9 mouse cellular contexts compared by ENCODE assay signal in genomic region chr6:83179390-83180117, GRCm38 (mm10). TPM values are rescaled to one million over a fixed set of nuclear protein-coding genes. Genes with fewer than 3 reads are reported as not detected.
DNase-seq lines count a peak whose midpoint lies in the region; ATAC-seq and TF ChIP-seq lines count a peak whose summit lies in the region.
"Had no signal": no experiment of that assay in that cellular context is flagged by ENCODE, and none has a peak within 500 bp of the region (broad histone marks: within the 10 kb centered on the region; RNA-seq: fewer than 3 reads in every experiment).

No protein-coding gene starts in this region.

- intact Hi-C loops in left cerebral cortex, postnatal 25 days (cut with DNase I), result no loop called here

- H3K9me3 ChIP-seq in kidney, postnatal 0 days (replicated peaks; ENCODE audit: low read length), result no peaks in the 10 kb centered on the region
- H3K9me3 ChIP-seq in heart, embryonic 16.5 days (replicated peaks; ENCODE audit: control insufficient read depth, low read length), result no peaks in the 10 kb centered on the region
- no peaks in the 10 kb centered on the region for H3K9me3 ChIP-seq in neural tube, embryonic 13.5 days
- H3K9me3 ChIP-seq: G1E had no signal

- H3K36me3 ChIP-seq in kidney, postnatal 0 days (ENCODE audit: insufficient read depth, low read length), result 0 out of 2 replicates have a peak, but pooled peaks cover 9% of the 10 kb centered on the region
- H3K36me3 ChIP-seq in heart, embryonic 16.5 days (ENCODE audit: control insufficient read depth, insufficient read depth), result peaks cover 14% of the 10 kb centered on the region
- H3K36me3 ChIP-seq in neural tube, embryonic 13.5 days, result peaks cover 33% of the 10 kb centered on the region
- 0 out of 2 replicates have a peak, but pooled peaks cover 4% of the 10 kb centered on the region for H3K36me3 ChIP-seq in thymus, adult 2 months (ENCODE audit: control insufficient read depth, insufficient read depth, low read length)

- peak overlapping the region; percentile 17; the same call in 1 of the 2 replicates for H3K4me3 ChIP-seq in kidney, postnatal 0 days (replicated peaks; ENCODE audit: low read depth, low read length)
- peak overlapping the region; percentile 42 for H3K4me3 ChIP-seq in heart, embryonic 16.5 days (ENCODE audit: low read length)
- peak overlapping the region; percentile 49 for H3K4me3 ChIP-seq in neural tube, embryonic 13.5 days
- no peak overlapping the region for H3K4me3 ChIP-seq in thymus, adult 2 months (ENCODE audit: control insufficient read depth, insufficient read depth, low read length)

- DNase-seq in kidney, postnatal 0 days (ENCODE audit: low spot score), result peak; percentile 70
- no peak for DNase-seq in kidney, postnatal 25 days
- peak; percentile 83 to 89 for DNase-seq in cerebellum, postnatal 25 days
- DNase-seq in left cerebral cortex, postnatal 25 days (ENCODE audit: low spot score in 2 of 2), result peak; percentile 78 to 89
- no peak for DNase-seq in thymus, adult 2 months

- no peak overlapping the region for H3K27ac ChIP-seq in kidney, postnatal 0 days
- no peak overlapping the region for H3K27ac ChIP-seq in heart, embryonic 16.5 days (ENCODE audit: low read length)
- H3K27ac ChIP-seq in neural tube, embryonic 13.5 days (replicated peaks), result peak overlapping the region; percentile 52
- no peak overlapping the region for H3K27ac ChIP-seq in thymus, adult 2 months (ENCODE audit: control insufficient read depth, insufficient read depth, low read length)

- peak overlapping the region; percentile 47; the same call in 1 of the 2 replicates for H3K9ac ChIP-seq in kidney, postnatal 0 days (ENCODE audit: low read depth, low read length)
- peak overlapping the region; percentile 67 for H3K9ac ChIP-seq in heart, embryonic 16.5 days (ENCODE audit: low read length)
- H3K9ac ChIP-seq in neural tube, embryonic 13.5 days, result peak overlapping the region; percentile 80

- 18% methylated on average over 12 of the region's 12 CpGs for WGBS in kidney, postnatal 0 days
- 25% methylated on average over 12 of the region's 12 CpGs for whole genome bisulfite sequencing in heart, embryonic 16.5 days
- WGBS in neural tube, embryonic 13.5 days, result 16% methylated on average over 12 of the region's 12 CpGs
- WGBS in thymus, adult 2 months, result 84% methylated on average over 12 of the region's 12 CpGs

- no peak for TF ChIP-seq CTCF in kidney, postnatal 0 days (IDR thresholded peaks at IDR 0.05; ENCODE audit: low read depth)
- no peak for TF ChIP-seq CTCF in thymus, adult 2 months (IDR thresholded peaks at IDR 0.05; ENCODE audit: borderline replicate concordance, control insufficient read depth, extremely low read depth, insufficient read depth, low read length, poor library complexity)

- peak; percentile 30; the same call in 1 of the 2 replicates for ATAC-seq in kidney, postnatal 0 days (replicated peaks; ENCODE audit: low FRiP score, low read depth)
- no peak for ATAC-seq in heart, embryonic 16.5 days (replicated peaks; ENCODE audit: extremely low read depth, insufficient read depth, low FRiP score)
- peak; percentile 85 for ATAC-seq in neural tube, embryonic 13.5 days (ENCODE audit: low read depth)
- ATAC-seq in granulocyte monocyte progenitor cell, adult 5-6 weeks (replicated peaks; ENCODE audit: poor library complexity, severe bottlenecking), result no peak

- no peak for TF ChIP-seq POLR2A in thymus, adult 2 months (IDR thresholded peaks at IDR 0.05; ENCODE audit: control insufficient read depth, extremely low read depth, insufficient read depth, low read length, poor library complexity)

- peaks cover 7% of the 10 kb centered on the region for H3K4me1 ChIP-seq in kidney, postnatal 0 days (replicated peaks; ENCODE audit: insufficient read depth, low read length)
- H3K4me1 ChIP-seq in heart, embryonic 16.5 days (ENCODE audit: control insufficient read depth, insufficient read depth, low read length), result peaks cover 10% of the 10 kb centered on the region
- H3K4me1 ChIP-seq in neural tube, embryonic 13.5 days (replicated peaks), result peaks cover 25% of the 10 kb centered on the region
- 0 out of 2 replicates have a peak, but pooled peaks cover 3% of the 10 kb centered on the region for H3K4me1 ChIP-seq in thymus, adult 2 months (replicated peaks; ENCODE audit: control insufficient read depth, insufficient read depth, low read length)

- H3K27me3 ChIP-seq in kidney, postnatal 0 days (ENCODE audit: insufficient read depth, low read length), result no peaks in the 10 kb centered on the region
- H3K27me3 ChIP-seq in heart, embryonic 16.5 days (ENCODE audit: control insufficient read depth, insufficient read depth, low read length), result no peaks in the 10 kb centered on the region
- no peaks in the 10 kb centered on the region for H3K27me3 ChIP-seq in neural tube, embryonic 13.5 days
- no peaks in the 10 kb centered on the region for H3K27me3 ChIP-seq in thymus, adult 2 months (ENCODE audit: control insufficient read depth, insufficient read depth, low read length)

- H3K4me2 ChIP-seq in kidney, postnatal 0 days (ENCODE audit: low read length), result peak overlapping the region; percentile 50
- peak overlapping the region; percentile 65 for H3K4me2 ChIP-seq in heart, embryonic 16.5 days (ENCODE audit: low read depth, low read length)
- peak overlapping the region; percentile 68 for H3K4me2 ChIP-seq in neural tube, embryonic 13.5 days

RNA-seq across cellular contexts. Expression of gene Dctn1, which starts 13.8 kb away (rescaled TPM):
- 62.2 and 68.2 TPM in 2 replicates for polyA plus RNA-seq in kidney, postnatal 0 days (2015; fragmentation: Nextera tagmentation; extraction: Ambion mirVana)
- polyA plus RNA-seq in heart, embryonic 16.5 days (2015; fragmentation: Nextera tagmentation; extraction: Ambion mirVana), result 76.9 and 78.1 TPM in 2 replicates
- total RNA-seq in left cerebral cortex, postnatal 25 days (2021), result 100 to 1,000 TPM; 329 to 365 TPM
- polyA plus RNA-seq in neural tube, embryonic 13.5 days (2015; fragmentation: Nextera tagmentation; extraction: Ambion mirVana), result 165 and 176 TPM in 2 replicates
- 27.3 and 71.9 TPM in 2 replicates for total RNA-seq in granulocyte monocyte progenitor cell, adult 5-6 weeks (2014; fragmentation: Nextera tagmentation)
- 69.4 and 69.5 TPM in 2 replicates for total RNA-seq in granulocyte monocyte progenitor cell, adult 5-6 weeks (2017)
- 166 and 167 TPM in 2 replicates for polyA plus RNA-seq in thymus, adult 2 months (2012; rRNA removed)

RNA-seq across cellular contexts. Expression of gene 1700003E16Rik, which starts 23.4 kb away (rescaled TPM):
- 1.3 and 1.6 TPM in 2 replicates for polyA plus RNA-seq in kidney, postnatal 0 days (2015; fragmentation: Nextera tagmentation; extraction: Ambion mirVana)
- polyA plus RNA-seq in heart, embryonic 16.5 days (2015; fragmentation: Nextera tagmentation; extraction: Ambion mirVana), result 1.5 and 2.2 TPM in 2 replicates
- total RNA-seq in left cerebral cortex, postnatal 25 days (2021), result 10 to 100 TPM; 28.8 to 30.2 TPM
- 2.1 and 3.3 TPM in 2 replicates for polyA plus RNA-seq in neural tube, embryonic 13.5 days (2015; fragmentation: Nextera tagmentation; extraction: Ambion mirVana)
- 0.51 TPM in 1 of 2 replicates, not detected in the other for total RNA-seq in granulocyte monocyte progenitor cell, adult 5-6 weeks (2014; fragmentation: Nextera tagmentation)
- not detected in 2 replicates for total RNA-seq in granulocyte monocyte progenitor cell, adult 5-6 weeks (2017)
- polyA plus RNA-seq in thymus, adult 2 months (2012; rRNA removed), result 0.19 and 0.38 TPM in 2 replicates
- polyA plus RNA-seq: G1E had no signal

RNA-seq across cellular contexts. Expression of gene Wdr54, which starts 23.4 kb away (rescaled TPM):
- polyA plus RNA-seq in kidney, postnatal 0 days (2015; fragmentation: Nextera tagmentation; extraction: Ambion mirVana), result 3.5 and 4.2 TPM in 2 replicates
- polyA plus RNA-seq in heart, embryonic 16.5 days (2015; fragmentation: Nextera tagmentation; extraction: Ambion mirVana), result 3.8 and 5.4 TPM in 2 replicates
- 10 to 100 TPM; 28.8 to 29.1 TPM for total RNA-seq in left cerebral cortex, postnatal 25 days (2021)
- polyA plus RNA-seq in neural tube, embryonic 13.5 days (2015; fragmentation: Nextera tagmentation; extraction: Ambion mirVana), result 14.9 and 16.0 TPM in 2 replicates
- total RNA-seq in granulocyte monocyte progenitor cell, adult 5-6 weeks (2014; fragmentation: Nextera tagmentation), result not detected in 2 replicates
- total RNA-seq in granulocyte monocyte progenitor cell, adult 5-6 weeks (2017), result 0.04 TPM in 1 of 2 replicates, not detected in the other
- polyA plus RNA-seq in thymus, adult 2 months (2012; rRNA removed), result 0.80 and 0.89 TPM in 2 replicates
- polyA plus RNA-seq: G1E had no signal

RNA-seq across cellular contexts. Expression of gene Slc4a5, which starts 40.1 kb away (rescaled TPM):
- polyA plus RNA-seq in kidney, postnatal 0 days (2015; fragmentation: Nextera tagmentation; extraction: Ambion mirVana), result 0.69 and 0.86 TPM in 2 replicates
- polyA plus RNA-seq in heart, embryonic 16.5 days (2015; fragmentation: Nextera tagmentation; extraction: Ambion mirVana), result 0.17 and 0.50 TPM in 2 replicates
- 1 to 10 TPM; 2.3 to 2.5 TPM for total RNA-seq in left cerebral cortex, postnatal 25 days (2021)
- 0.17 and 0.56 TPM in 2 replicates for polyA plus RNA-seq in neural tube, embryonic 13.5 days (2015; fragmentation: Nextera tagmentation; extraction: Ambion mirVana)
- not detected in 2 replicates for total RNA-seq in granulocyte monocyte progenitor cell, adult 5-6 weeks (2014; fragmentation: Nextera tagmentation)
- 0.13 TPM in 1 of 2 replicates, not detected in the other for total RNA-seq in granulocyte monocyte progenitor cell, adult 5-6 weeks (2017)
- 0.57 and 0.62 TPM in 2 replicates for polyA plus RNA-seq in thymus, adult 2 months (2012; rRNA removed)
- polyA plus RNA-seq: G1E had no signal

RNA-seq across cellular contexts. Expression of gene Rtkn, which starts 44.3 kb away (rescaled TPM):
- 38.5 and 40.3 TPM in 2 replicates for polyA plus RNA-seq in kidney, postnatal 0 days (2015; fragmentation: Nextera tagmentation; extraction: Ambion mirVana)
- 21.1 and 26.0 TPM in 2 replicates for polyA plus RNA-seq in heart, embryonic 16.5 days (2015; fragmentation: Nextera tagmentation; extraction: Ambion mirVana)
- 10 to 100 TPM; 51.2 to 76.8 TPM for total RNA-seq in left cerebral cortex, postnatal 25 days (2021)
- 18.9 and 20.7 TPM in 2 replicates for polyA plus RNA-seq in neural tube, embryonic 13.5 days (2015; fragmentation: Nextera tagmentation; extraction: Ambion mirVana)
- total RNA-seq in granulocyte monocyte progenitor cell, adult 5-6 weeks (2014; fragmentation: Nextera tagmentation), result 5.1 and 8.7 TPM in 2 replicates
- 2.1 and 5.0 TPM in 2 replicates for total RNA-seq in granulocyte monocyte progenitor cell, adult 5-6 weeks (2017)
- polyA plus RNA-seq in thymus, adult 2 months (2012; rRNA removed), result 40.5 and 41.3 TPM in 2 replicates

Comparison
In these comparisons a context has a peak if more than half of its experiments do, and no peak if none do; other contexts are left out.
1. DNase-seq: peak in kidney, postnatal 0 days (single experiment), cerebellum, postnatal 25 days (2 of 2) and left cerebral cortex, postnatal 25 days (2 of 2); none in kidney, postnatal 25 days (0 of 2) and thymus, adult 2 months (single experiment).
2. ATAC-seq: peak in kidney, postnatal 0 days (single experiment) and neural tube, embryonic 13.5 days (single experiment); none in heart, embryonic 16.5 days (single experiment) and granulocyte monocyte progenitor cell, adult 5-6 weeks (single experiment).
3. Peak in every context shown above with its lines, with median percentiles within 50 percentile points of each other: H3K4me2 ChIP-seq and H3K9ac ChIP-seq.